Mouse (Mus musculus) heart, postnatal 4 days (tissue): ENCODE data around the gene Gm1043. TPM values are rescaled to one million over a fixed set of nuclear protein-coding genes. Genes with fewer than 3 reads are reported as not detected.
A peak's percentile ranks its signal among the peaks of the same experiment; 100 is the strongest.

ENCODE experiments used
- DNase-seq: peaks from one replicate; pipeline ENCODE4 v3.0.0; 2021
- total RNA-seq, 2 experiments: library from RNA; stranded (reverse); gene quantifications; 2 replicates each; pipeline ENCODE4 v1.2.3; 2021

Gene Gm1043
- total RNA-seq, 2 experiments from 2014 or later: not detected

DNA sequence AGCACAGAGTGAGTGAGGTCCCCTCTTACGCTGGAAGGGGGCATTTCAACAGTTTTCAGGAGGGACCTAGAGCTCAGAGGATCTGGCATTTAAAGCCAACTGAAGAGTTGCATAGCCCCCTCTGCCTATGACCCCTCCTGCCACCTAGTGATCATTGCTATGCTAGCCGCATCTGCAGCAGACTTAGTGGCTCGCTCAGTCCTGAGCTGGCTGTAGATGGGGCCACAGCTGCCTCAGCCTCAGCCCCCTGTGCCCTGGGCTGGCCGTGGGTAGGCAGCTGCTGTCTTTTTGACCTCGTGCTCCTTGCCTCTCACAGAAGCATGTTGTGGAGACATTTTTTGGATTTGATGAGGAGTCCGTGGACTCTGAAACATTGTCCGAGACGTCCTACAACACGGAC, 32.0 kb downstream of the Gm1043 start:
- no peak for DNase-seq

DNA sequence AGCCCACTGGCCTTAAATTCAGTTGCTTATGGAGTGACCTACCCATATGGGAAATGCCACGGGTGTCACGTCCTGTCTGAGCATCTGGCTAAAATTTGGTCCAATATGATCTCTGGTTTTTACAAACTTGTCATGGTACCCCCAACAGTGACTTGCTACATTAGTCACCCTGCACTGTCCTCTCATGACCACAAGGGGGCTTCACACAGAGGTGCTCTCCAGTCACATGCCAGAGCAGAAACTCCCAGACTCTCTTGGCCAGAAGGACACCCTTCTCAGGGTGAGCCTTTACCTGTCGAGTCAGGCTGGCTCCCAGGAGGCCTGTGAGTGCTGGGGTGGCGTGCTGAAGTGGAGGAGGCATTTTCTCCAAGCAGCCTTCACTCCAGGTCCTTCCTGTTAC, 33.1 kb downstream of the Gm1043 start:
- DNase-seq: peak; percentile 18

GRCm38 (mm10) chr5:37121186-37121680, 36.1 kb downstream of the Gm1043 start:
- DNase-seq: no peak

DNA sequence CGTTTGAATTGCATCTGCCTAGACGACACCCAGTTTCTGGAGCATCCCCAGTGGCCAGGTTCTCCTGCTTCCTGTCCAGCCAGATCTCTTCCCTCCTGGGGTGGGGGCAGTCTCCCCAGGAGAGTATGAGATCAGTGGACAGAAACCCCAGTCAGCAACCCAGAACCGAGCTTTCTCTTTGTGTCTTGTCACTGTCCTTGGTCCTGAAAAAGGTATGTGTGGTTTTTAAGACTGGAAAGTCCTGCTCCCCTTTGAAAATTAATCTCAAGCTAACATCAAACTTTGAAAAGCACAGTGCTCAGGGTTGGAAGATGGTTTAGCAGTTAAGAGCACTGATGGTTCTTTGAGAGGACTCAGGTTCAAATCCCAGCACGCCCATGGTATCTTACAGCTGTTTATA, 46.7 kb downstream of the Gm1043 start:
- DNase-seq: no peak

GRCm38 (mm10) chr5:37141745-37142144, 56.6 kb downstream of the Gm1043 start:
- no peak for DNase-seq

GRCm38 (mm10) chr5:37147536-37147935, 62.4 kb downstream of the Gm1043 start:
- peak; percentile 63 for DNase-seq

GRCm38 (mm10) chr5:37150650-37151049, 65.5 kb downstream of the Gm1043 start:
- no peak for DNase-seq

GRCm38 (mm10) chr5:37154472-37154871, 69.3 kb downstream of the Gm1043 start:
- no peak for DNase-seq

DNA sequence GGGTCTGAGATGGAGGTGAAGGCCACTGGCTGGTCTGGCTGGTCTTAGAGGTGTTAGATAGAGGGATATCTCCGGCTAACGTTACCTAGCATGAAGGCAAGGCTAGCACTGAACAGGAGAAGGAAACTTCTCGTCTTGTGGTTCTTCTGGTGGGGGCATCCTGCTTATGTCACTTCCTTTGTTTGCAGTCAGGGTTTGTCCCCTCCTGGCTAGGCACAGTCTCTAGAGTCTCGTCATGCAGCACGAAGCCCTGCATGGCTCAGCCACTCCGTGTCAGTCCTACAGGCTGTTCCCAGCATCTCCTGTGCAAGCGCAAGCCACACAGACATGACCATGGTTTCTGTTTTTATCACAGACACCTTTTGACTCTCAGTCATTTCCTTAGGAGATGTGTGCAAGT, 73.2 kb downstream of the Gm1043 start:
- no peak for DNase-seq

DNA sequence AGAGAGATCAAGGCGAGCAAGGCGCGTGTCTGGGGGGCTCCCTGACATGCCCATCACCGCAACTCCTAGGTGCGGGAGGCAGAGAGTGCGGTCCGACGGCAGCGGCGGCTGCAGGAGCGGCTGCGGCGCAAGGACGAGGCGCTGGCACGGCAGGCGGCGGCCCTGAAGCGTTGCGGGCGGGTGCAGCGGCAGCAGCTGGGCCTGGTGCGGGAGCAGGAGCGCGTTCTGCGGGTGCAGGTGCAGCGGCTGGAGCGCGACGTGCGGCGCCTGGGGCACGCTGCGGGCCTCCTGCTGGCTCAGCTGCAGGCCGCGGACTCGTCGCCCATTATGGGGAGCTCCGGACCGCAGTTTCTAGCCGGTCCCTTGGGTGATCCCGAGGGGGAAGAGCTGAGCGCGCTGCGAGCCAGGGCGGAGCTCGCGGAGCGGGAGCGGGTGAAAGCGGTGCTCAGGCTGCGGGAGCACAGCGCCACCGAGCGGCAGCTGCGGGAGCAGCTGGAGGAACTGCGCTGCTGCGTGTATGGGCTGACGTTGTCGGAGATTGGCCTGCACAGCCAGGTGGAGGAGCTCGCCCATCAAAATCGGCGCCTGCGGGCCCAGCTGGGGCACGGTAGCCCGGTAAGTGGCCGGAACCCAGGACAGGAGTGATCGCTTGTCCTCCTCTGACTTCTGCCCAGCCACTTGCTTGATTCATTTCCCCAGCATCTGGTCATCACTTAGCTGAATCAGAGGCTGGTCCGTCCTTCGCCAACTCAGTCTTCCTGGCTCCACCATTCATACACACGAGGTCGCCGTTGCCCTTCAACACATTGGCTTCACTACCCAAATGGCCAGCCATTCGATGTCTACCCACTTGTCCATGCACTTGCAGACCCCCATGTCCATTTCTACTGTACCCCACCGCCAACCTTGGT, 78.0 kb downstream of the Gm1043 start:
- DNase-seq: peak; percentile 64

DNA sequence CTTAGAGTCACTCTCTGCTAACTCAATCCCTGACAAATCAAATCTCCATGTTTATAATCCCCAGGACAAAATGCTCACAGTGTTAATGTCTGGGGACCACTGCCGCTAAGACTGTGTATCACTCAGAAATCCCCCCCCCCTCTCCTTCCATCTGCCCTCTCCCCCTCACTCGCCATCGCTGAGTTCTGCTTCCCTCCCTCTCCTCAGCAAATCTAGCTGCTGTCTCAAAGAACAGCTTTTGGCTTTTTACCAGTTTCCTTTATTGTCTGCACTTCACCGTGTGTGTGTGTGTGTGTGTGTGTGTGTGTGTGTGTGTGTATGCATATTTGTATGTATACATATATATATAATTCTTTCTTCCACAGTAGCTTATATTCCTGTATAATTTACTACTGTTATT, 91.3 kb downstream of the Gm1043 start:
- no peak for DNase-seq

DNA sequence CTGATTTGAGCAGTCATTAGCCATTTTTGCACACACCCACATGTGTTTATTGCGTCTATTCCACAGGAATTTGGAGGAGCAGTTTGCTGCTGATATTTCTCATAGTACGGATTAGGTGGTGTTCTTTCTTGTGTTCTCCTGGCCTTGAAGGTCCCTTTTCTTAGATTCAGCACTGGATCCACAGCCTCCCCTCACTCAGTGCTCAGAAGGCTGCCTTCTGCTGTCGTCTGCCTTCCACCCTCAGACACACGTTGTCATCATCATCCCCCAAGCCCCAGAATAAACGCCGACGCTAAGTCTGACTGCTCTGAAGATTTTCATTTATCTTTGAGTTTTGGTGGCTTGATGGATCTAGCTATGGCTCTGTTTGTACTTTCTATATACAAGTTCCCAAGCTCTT, 91.9 kb downstream of the Gm1043 start:
- no peak for DNase-seq

- DNase-seq: no peak
Observed at GRCm38 (mm10) chr5:37178811-37179210, 93.6 kb downstream of the Gm1043 start.

DNA sequence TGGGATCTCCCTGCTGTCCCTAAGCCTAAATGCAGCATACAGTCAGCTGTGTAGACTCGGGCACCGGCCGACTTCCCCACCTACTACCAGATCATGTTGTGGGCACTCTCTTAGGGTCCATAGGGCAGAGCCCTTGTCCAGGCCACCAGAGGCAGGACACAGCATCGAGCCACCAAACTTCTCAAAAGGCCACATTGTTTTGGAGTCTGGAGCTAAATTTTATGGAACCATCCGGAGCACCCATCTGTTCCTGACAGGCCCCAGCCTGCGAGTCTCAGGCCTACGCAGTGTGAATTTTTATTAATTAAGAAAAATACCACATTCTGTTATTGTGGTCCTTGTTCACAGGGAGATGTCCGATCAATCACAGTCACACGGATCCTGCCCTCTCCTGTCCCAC, 94.7 kb downstream of the Gm1043 start:
- no peak for DNase-seq

DNA sequence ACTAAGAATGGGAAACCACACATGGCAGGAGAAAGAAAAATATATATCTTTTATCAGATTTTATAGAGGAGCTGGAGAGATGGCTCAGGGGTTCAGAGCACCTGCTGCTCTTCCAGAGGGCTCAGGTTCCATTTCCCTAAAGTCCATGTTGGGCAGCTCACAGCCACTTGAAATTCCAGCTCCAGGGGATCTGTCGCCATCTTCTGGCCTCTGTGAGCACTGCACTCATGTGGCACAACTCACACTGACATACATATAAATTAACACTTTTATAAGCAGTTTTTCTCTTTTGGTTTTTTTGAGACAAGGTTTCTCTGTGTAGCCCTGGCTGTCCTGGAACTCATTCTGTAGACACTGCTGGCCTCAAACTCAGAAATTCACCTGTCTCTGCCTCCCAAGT, 95.5 kb downstream of the Gm1043 start:
- DNase-seq: no peak

- DNase-seq: no peak
Observed at GRCm38 (mm10) chr5:37184605-37185004, 99.4 kb downstream of the Gm1043 start.

GRCm38 (mm10) chr5:37190378-37190777, 105.2 kb downstream of the Gm1043 start:
- DNase-seq: no peak

DNA sequence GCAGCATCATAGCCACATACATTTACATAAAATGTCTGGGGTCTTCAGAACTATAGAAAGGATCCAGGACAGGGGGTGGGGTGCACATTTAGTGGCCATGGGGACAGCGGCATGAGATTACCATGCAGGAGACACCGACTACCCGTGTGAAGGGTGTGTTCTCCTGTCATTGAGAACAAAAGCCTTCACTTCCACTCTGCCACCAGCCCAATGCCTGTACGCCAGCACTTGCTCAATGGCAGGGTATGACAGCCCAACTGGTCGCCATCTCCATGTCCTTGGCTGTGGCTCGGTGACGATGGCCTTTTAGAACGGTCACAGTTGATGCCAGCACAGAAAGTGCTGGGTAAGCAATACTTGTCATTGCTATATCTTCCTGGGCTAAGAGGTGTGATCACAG, 111.0 kb downstream of the Gm1043 start:
- no peak for DNase-seq

DNA sequence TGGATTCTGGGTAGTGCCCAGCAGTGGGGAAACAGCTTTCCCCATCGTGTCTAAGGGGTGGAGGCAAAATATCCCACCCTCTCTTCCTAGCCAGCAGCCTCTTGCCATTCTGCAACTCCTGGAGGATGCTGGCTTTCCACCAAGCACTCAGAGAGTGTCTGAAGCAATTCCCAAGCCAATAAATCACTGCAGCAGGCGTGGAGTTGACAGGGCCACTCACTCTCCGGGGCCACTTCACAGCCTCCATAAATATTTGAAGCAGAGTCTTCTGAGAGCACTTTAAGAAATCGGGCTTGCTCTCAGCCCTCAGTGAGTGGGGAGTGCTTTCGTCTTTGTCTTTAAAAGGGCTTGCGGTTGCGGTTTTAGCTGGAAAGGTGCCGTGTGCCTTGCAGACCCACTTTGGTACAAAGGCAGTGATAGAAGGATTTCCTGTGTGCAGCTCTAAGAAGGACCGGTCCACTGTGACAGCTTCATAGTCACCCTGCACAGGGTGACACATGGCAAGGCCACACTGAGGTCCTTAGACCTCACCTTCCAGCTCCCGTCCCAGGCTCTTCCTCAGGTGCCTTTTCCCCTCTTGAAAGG, 111.6 kb downstream of the Gm1043 start:
- DNase-seq: no peak

- DNase-seq: no peak
Observed at GRCm38 (mm10) chr5:37197423-37197822, 112.3 kb downstream of the Gm1043 start.

DNA sequence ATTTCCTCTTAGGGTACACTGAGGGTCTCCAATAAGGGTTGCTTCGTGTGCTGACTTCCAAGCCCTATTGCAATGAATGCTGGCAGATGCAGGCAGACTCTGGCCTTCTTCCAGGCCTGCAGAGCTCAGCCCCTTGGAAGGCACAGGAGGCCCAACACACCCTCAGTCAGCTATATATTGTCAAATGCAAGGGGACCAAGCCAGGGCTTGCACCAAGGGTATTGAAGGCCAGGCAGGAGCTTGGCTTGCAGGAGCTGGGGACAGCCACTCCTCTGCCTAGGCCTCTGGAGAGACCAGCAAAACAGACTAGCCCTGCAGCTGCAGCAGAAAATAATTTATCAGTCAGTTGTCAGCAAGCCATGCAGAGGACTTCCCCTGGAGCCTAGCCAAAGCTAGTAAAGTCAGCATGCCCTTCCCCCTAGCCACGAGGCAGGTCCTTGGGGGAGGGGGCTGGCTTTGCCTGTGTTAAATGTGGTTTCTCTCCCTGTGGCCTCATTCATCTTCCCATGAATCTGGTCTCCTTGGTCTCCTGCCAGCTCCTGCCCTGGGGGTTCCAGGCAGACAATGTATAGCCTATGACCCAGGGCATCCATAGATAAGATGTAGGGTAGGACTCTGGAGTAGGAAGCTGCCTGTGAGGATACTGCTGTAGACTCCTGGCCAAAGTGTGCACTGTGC, 113.0 kb downstream of the Gm1043 start:
- peak; percentile 26 for DNase-seq

DNA sequence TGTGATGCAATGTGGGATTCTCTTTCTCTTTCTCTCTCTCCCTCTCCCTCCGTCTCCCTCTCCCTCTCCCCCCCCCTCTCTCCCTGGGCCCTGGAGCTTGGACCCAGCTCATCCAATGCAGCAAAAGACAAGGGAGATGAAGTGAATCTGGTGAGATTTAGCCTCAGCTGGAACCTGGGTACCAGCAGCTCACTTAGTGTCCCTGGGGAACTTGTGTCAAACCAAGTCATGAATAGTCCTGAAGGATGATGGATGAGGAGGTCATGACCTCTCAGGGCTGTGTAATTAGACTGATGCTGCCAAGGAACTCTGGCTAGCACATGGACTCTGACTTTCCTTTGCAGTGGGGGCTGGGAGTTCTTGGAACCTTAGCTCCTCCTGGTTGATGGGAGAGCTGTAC, 117.1 kb downstream of the Gm1043 start:
- no peak for DNase-seq

- no peak for DNase-seq
Observed at GRCm38 (mm10) chr5:37204886-37205285, 119.7 kb downstream of the Gm1043 start.
